9 mouse cellular contexts compared by ENCODE assay signal in the genomic region with DNA sequence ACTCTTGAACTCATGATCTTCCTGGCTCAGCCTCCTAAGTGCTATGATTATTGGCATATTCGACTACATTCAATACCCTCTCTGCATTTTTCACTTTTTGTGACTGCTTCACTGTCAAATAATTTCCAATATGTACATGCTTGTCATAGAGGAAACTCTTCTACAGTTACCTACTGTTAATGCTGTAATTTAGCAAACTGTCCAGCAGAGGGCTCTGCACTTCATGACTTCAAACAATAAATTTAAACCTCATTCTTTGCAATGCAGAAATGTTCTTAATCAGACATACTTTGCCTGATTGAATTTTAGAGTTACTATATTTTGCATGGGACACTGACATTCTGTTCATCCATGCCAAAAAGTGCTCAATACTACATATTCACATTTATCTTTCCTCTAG. TPM values are rescaled to one million over a fixed set of nuclear protein-coding genes. Genes with fewer than 3 reads are reported as not detected.
DNase-seq lines count a peak whose midpoint lies in the region; ATAC-seq and TF ChIP-seq lines count a peak whose summit lies in the region.
"Had no signal": no experiment of that assay in that cellular context is flagged by ENCODE, and none has a peak within 500 bp of the region (broad histone marks: within the 10 kb centered on the region; RNA-seq: fewer than 3 reads in every experiment).

No protein-coding gene starts in this region.

- H3K4me3 ChIP-seq in gastrocnemius, adult 2 months: no peak overlapping the region
- no peak overlapping the region for H3K4me3 ChIP-seq in liver, postnatal 0 days (ENCODE audit: low read depth, low read length)
- H3K4me3 ChIP-seq in liver, embryonic 11.5 days (ENCODE audit: low read depth, low read length): no peak overlapping the region
- no peak overlapping the region for H3K4me3 ChIP-seq in lung, embryonic 14.5 days (ENCODE audit: low read depth, low read length)
- no peak overlapping the region for H3K4me3 ChIP-seq in forebrain, embryonic 13.5 days

- WGBS in liver, postnatal 0 days (ENCODE audit: insufficient replicate concordance): 4% methylated on average over 1 of the region's 1 CpGs
- 9% methylated on average over 1 of the region's 1 CpGs for WGBS in liver, embryonic 11.5 days
- 3% methylated on average over 1 of the region's 1 CpGs for WGBS in lung, embryonic 14.5 days
- 10% methylated on average over 1 of the region's 1 CpGs for WGBS in forebrain, embryonic 13.5 days

- H3K9ac ChIP-seq in liver, postnatal 0 days (replicated peaks): no peak overlapping the region
- no peak overlapping the region for H3K9ac ChIP-seq in liver, embryonic 11.5 days (ENCODE audit: low read depth, low read length)
- no peak overlapping the region for H3K9ac ChIP-seq in lung, embryonic 14.5 days
- no peak overlapping the region for H3K9ac ChIP-seq in forebrain, embryonic 13.5 days

- no peak for DNase-seq in gastrocnemius, adult 2 months
- no peak for DNase-seq in gastrocnemius, postnatal 25 days
- no peak for DNase-seq in liver, postnatal 0 days
- DNase-seq in liver, embryonic 11.5 days (ENCODE audit: low spot score): no peak
- peak; percentile 43 for DNase-seq in ZHBTc4 (ENCODE audit: low read depth, low spot score)
- peak; percentile 87 for DNase-seq in lung, embryonic 14.5 days
- DNase-seq in spleen, adult 18-20 months: no peak

- no peak overlapping the region for H3K4me2 ChIP-seq in liver, postnatal 0 days (ENCODE audit: low read depth, low read length)
- H3K4me2 ChIP-seq in liver, embryonic 11.5 days: no peak overlapping the region
- H3K4me2 ChIP-seq in lung, embryonic 14.5 days: no peak overlapping the region
- no peak overlapping the region for H3K4me2 ChIP-seq in forebrain, embryonic 13.5 days

- H3K4me1 ChIP-seq in liver, postnatal 0 days (ENCODE audit: insufficient read depth): no peaks in the 10 kb centered on the region
- no peaks in the 10 kb centered on the region for H3K4me1 ChIP-seq in liver, embryonic 11.5 days (replicated peaks; ENCODE audit: control insufficient read depth, insufficient read depth, low read length)
- H3K4me1 ChIP-seq in lung, embryonic 14.5 days (ENCODE audit: insufficient read depth): no peaks in the 10 kb centered on the region
- H3K4me1 ChIP-seq in forebrain, embryonic 13.5 days: 0 out of 2 replicates have a peak, but pooled peaks cover 2% of the 10 kb centered on the region

- no peaks in the 10 kb centered on the region for H3K27me3 ChIP-seq in liver, postnatal 0 days (ENCODE audit: insufficient read depth, low read length)
- H3K27me3 ChIP-seq in liver, embryonic 11.5 days (replicated peaks; ENCODE audit: control insufficient read depth, insufficient read depth, low read length): no peaks in the 10 kb centered on the region
- H3K27me3 ChIP-seq in lung, embryonic 14.5 days (ENCODE audit: insufficient read depth, low read length): no peaks in the 10 kb centered on the region
- no peaks in the 10 kb centered on the region for H3K27me3 ChIP-seq in forebrain, embryonic 13.5 days

- peak; percentile 78 for TF ChIP-seq CTCF in gastrocnemius, adult 2 months (IDR thresholded peaks at IDR 0.05)
- peak; percentile 77 for TF ChIP-seq CTCF in liver, postnatal 0 days (IDR thresholded peaks at IDR 0.05; ENCODE audit: low read depth)
- peak; percentile 79 for TF ChIP-seq CTCF in lung, embryonic 14.5 days (IDR thresholded peaks at IDR 0.05; ENCODE audit: low read depth)

- H3K27ac ChIP-seq in gastrocnemius, adult 2 months: no peak overlapping the region
- H3K27ac ChIP-seq in liver, postnatal 0 days (ENCODE audit: low read depth): no peak overlapping the region
- H3K27ac ChIP-seq in liver, embryonic 11.5 days (ENCODE audit: low read depth, low read length): no peak overlapping the region
- H3K27ac ChIP-seq in lung, embryonic 14.5 days (ENCODE audit: low read depth): no peak overlapping the region
- H3K27ac ChIP-seq in forebrain, embryonic 13.5 days: no peak overlapping the region
- H3K27ac ChIP-seq: macrophage had no signal

- intact Hi-C loops in gastrocnemius, adult 2 months (cut with DNase I): loop anchor here (1.0 kb wide), 1 partner anchor 261 kb away; no protein-coding TSS in a partner anchor

- peaks cover 17% of the 10 kb centered on the region; the same call in 1 of the 2 replicates for H3K36me3 ChIP-seq in liver, postnatal 0 days (replicated peaks; ENCODE audit: insufficient read depth, low read length)
- peaks cover 4% of the 10 kb centered on the region; the same call in 1 of the 2 replicates for H3K36me3 ChIP-seq in liver, embryonic 11.5 days (ENCODE audit: control insufficient read depth, insufficient read depth, low read length)
- H3K36me3 ChIP-seq in lung, embryonic 14.5 days (ENCODE audit: insufficient read depth): peaks cover 23% of the 10 kb centered on the region; the same call in 1 of the 2 replicates
- peaks cover 23% of the 10 kb centered on the region for H3K36me3 ChIP-seq in forebrain, embryonic 13.5 days (ENCODE audit: poor library complexity, severe bottlenecking)

- ATAC-seq in liver, postnatal 0 days: no peak
- ATAC-seq in liver, embryonic 11.5 days (replicated peaks; ENCODE audit: low FRiP score): no peak
- no peak for ATAC-seq in lung, embryonic 14.5 days (ENCODE audit: insufficient read depth)
- no peak for ATAC-seq in forebrain, embryonic 13.5 days

- no peak for TF ChIP-seq EP300 in liver, postnatal 0 days (IDR thresholded peaks at IDR 0.05; ENCODE audit: low read depth)

- H3K9me3 ChIP-seq in liver, postnatal 0 days (ENCODE audit: low read length): no peaks in the 10 kb centered on the region; the same call in 1 of the 2 replicates
- no peaks in the 10 kb centered on the region for H3K9me3 ChIP-seq in liver, embryonic 11.5 days (ENCODE audit: control insufficient read depth, low read length)
- H3K9me3 ChIP-seq in lung, embryonic 14.5 days (ENCODE audit: low read depth, low read length): no peaks in the 10 kb centered on the region
- no peaks in the 10 kb centered on the region for H3K9me3 ChIP-seq in forebrain, embryonic 13.5 days (replicated peaks)

RNA-seq across cellular contexts. Expression of a gene that starts 13.0 kb away (rescaled TPM):
- total RNA-seq in gastrocnemius, adult 2 months (2021): 10 to 100 TPM; 36.0 to 50.7 TPM
- 10 to 100 TPM; 41.4 to 42.2 TPM for total RNA-seq in gastrocnemius, postnatal 25 days (2021)
- polyA plus RNA-seq in liver, postnatal 0 days (2015; fragmentation: Nextera tagmentation; extraction: Ambion mirVana): 28.0 and 28.2 TPM in 2 replicates
- polyA plus RNA-seq in liver, embryonic 11.5 days (2014; fragmentation: Nextera tagmentation; extraction: Ambion mirVana): 63.4 and 67.2 TPM in 2 replicates
- polyA plus RNA-seq in lung, embryonic 14.5 days (2014; fragmentation: Nextera tagmentation; extraction: Ambion mirVana): 76.7 and 77.7 TPM in 2 replicates
- polyA plus RNA-seq in forebrain, embryonic 13.5 days (2015; fragmentation: Nextera tagmentation; extraction: Ambion mirVana): 53.6 and 54.1 TPM in 2 replicates

RNA-seq across cellular contexts. Expression of a gene that starts 13.1 kb away (rescaled TPM):
- total RNA-seq in gastrocnemius, adult 2 months (2021): 100 to 1,000 TPM in 1 of 2 experiments, 10 to 100 TPM in 1; 69.0 to 104 TPM
- 10 to 100 TPM; 97.1 to 97.4 TPM for total RNA-seq in gastrocnemius, postnatal 25 days (2021)
- 17.4 and 18.1 TPM in 2 replicates for polyA plus RNA-seq in liver, postnatal 0 days (2015; fragmentation: Nextera tagmentation; extraction: Ambion mirVana)
- polyA plus RNA-seq in liver, embryonic 11.5 days (2014; fragmentation: Nextera tagmentation; extraction: Ambion mirVana): 36.8 and 41.9 TPM in 2 replicates
- 37.0 and 38.5 TPM in 2 replicates for polyA plus RNA-seq in lung, embryonic 14.5 days (2014; fragmentation: Nextera tagmentation; extraction: Ambion mirVana)
- 59.3 TPM in 2 replicates for polyA plus RNA-seq in forebrain, embryonic 13.5 days (2015; fragmentation: Nextera tagmentation; extraction: Ambion mirVana)

Comparison
In these comparisons a context has a peak if more than half of its experiments do, and no peak if none do; other contexts are left out.
1. DNase-seq: peak in ZHBTc4 (single experiment) and lung, embryonic 14.5 days (single experiment); none in gastrocnemius, adult 2 months (single experiment), gastrocnemius, postnatal 25 days (single experiment), liver, postnatal 0 days (single experiment), liver, embryonic 11.5 days (single experiment) and spleen, adult 18-20 months (0 of 2).
2. Peak in every context shown above with its lines, with median percentiles within 50 percentile points of each other: CTCF ChIP-seq.